Mouse (Mus musculus) cerebellum, adult (tissue): ENCODE measurements at regions not wholly inside any gene's neighbourhood (a gene's known extent, or its start where the extent isn't known, plus 50 kb on each side); places are given as distances from the start of the nearest gene placed in this dataset.
A peak's percentile ranks its signal among the peaks of the same experiment; 100 is the strongest.

Experiments used
- ATAC-seq: cut with Nextera tagmentation; 2 replicates; pipeline ENCODE4 v1.9.2; 2017; ENCODE audit warnings: mild to moderate bottlenecking, moderate library complexity, mixed read lengths; ENCODE audit not compliant: insufficient number of reproducible peaks, low FRiP score, low TSS enrichment

- ATAC-seq = no peak
Measured at GRCm38 (mm10) chr13:42358588-42358987, 57.3 kb downstream of the Edn1 start.

GRCm38 (mm10) chr13:42367655-42368554 lies 66.6 kb downstream of the Edn1 start:
- no peak for ATAC-seq

- ATAC-seq = no peak
Measured at GRCm38 (mm10) chr13:42369826-42370225, 68.5 kb downstream of the Edn1 start.

- ATAC-seq = no peak
Measured at GRCm38 (mm10) chr13:42372201-42372600, 70.9 kb downstream of the Edn1 start.

GRCm38 (mm10) chr13:42374181-42374596 lies 72.9 kb downstream of the Edn1 start:
- no peak for ATAC-seq

- ATAC-seq = no peak
Measured at GRCm38 (mm10) chr13:42379675-42380074, 78.4 kb downstream of the Edn1 start.

GRCm38 (mm10) chr13:42383099-42383498 lies 81.8 kb downstream of the Edn1 start:
- ATAC-seq = no peak

- ATAC-seq = no peak
Measured at GRCm38 (mm10) chr13:42390389-42390788, 89.1 kb downstream of the Edn1 start.

- ATAC-seq = no peak
Measured at GRCm38 (mm10) chr13:42391330-42392005, 90.2 kb downstream of the Edn1 start.

GRCm38 (mm10) chr13:42392701-42393100 lies 91.4 kb downstream of the Edn1 start:
- no peak for ATAC-seq

GRCm38 (mm10) chr13:42394572-42394971 lies 93.3 kb downstream of the Edn1 start:
- no peak for ATAC-seq

GRCm38 (mm10) chr13:42401513-42401912 lies 100.2 kb downstream of the Edn1 start:
- no peak for ATAC-seq

GRCm38 (mm10) chr13:42403231-42404020 lies 102.2 kb downstream of the Edn1 start:
- ATAC-seq = peak; percentile 70

GRCm38 (mm10) chr13:42412652-42413282 lies 111.5 kb downstream of the Edn1 start:
- no peak for ATAC-seq

GRCm38 (mm10) chr13:42446921-42447320 lies 145.6 kb downstream of the Edn1 start:
- ATAC-seq = no peak

GRCm38 (mm10) chr13:42453665-42454064 lies 152.4 kb downstream of the Edn1 start:
- ATAC-seq = no peak

GRCm38 (mm10) chr13:42459892-42460291 lies 158.6 kb downstream of the Edn1 start:
- ATAC-seq = no peak

- no peak for ATAC-seq
Measured at GRCm38 (mm10) chr13:42478825-42479224, 177.5 kb downstream of the Edn1 start.

- ATAC-seq = no peak
Measured at GRCm38 (mm10) chr13:42490956-42491680, 189.3 kb upstream of the Phactr1 start.

- no peak for ATAC-seq
Measured at GRCm38 (mm10) chr13:42494371-42494770, 186.1 kb upstream of the Phactr1 start.
